Mouse (Mus musculus) embryonic facial prominence, embryonic 15.5 days (tissue): ENCODE measurements around the gene Bicd2. TPM values are rescaled to one million over a fixed set of nuclear protein-coding genes. Genes with fewer than 3 reads are reported as not detected.
A peak's percentile ranks its signal among the peaks of the same experiment; 100 is the strongest.

ENCODE experiments used
- ATAC-seq: fragments of 200-750 bp; cut with Nextera tagmentation; 2 replicates; pipeline ENCODE4 v1.8.0; 2017; ENCODE audit warnings: low read depth, moderate TSS enrichment; ENCODE audit not compliant: insufficient number of reproducible peaks, low FRiP score, low TSS enrichment
- H3K27ac ChIP-seq: fragments of 300-500 bp; sonication (generic); replicated peaks from 2 replicates; pipeline ENCODE4 v1.5.1; 2015; ENCODE audit warnings: mild to moderate bottlenecking, inconsistent platforms
- H3K27me3 ChIP-seq: fragments of 300-500 bp; sonication (generic); 2 replicates; pipeline ENCODE4 v1.6.1; 2015; ENCODE audit warnings: inconsistent platforms
- H3K36me3 ChIP-seq: fragments of 300-500 bp; sonication (generic); 2 replicates; pipeline ENCODE4 v1.6.1; 2015; ENCODE audit warnings: mild to moderate bottlenecking, inconsistent platforms
- H3K4me1 ChIP-seq: fragments of 300-500 bp; sonication (generic); 2 replicates; pipeline ENCODE4 v1.6.1; 2015; ENCODE audit warnings: inconsistent platforms
- H3K4me2 ChIP-seq: fragments of 300-500 bp; sonication (generic); replicated peaks from 2 replicates; pipeline ENCODE4 v1.6.1; 2015; ENCODE audit warnings: mild to moderate bottlenecking, inconsistent platforms
- H3K4me3 ChIP-seq: fragments of 300-500 bp; sonication (generic); replicated peaks from 2 replicates; pipeline ENCODE4 v1.5.1; 2015; ENCODE audit warnings: mild to moderate bottlenecking, inconsistent platforms
- H3K9ac ChIP-seq: fragments of 300-500 bp; sonication (generic); 2 replicates; pipeline ENCODE4 v1.6.1; 2015; ENCODE audit warnings: inconsistent platforms
- H3K9me3 ChIP-seq: fragments of 300-500 bp; sonication (generic); replicated peaks from 2 replicates; pipeline ENCODE4 v1.6.1; 2016; ENCODE audit warnings: inconsistent platforms
- WGBS: fragments of 180-500 bp; shearing (Covaris S2); methylation state at CpG from one replicate; pipeline ENCODE4 v1.1.7; 2015; 5-methylcytosine and 5-hydroxymethylcytosine counted together
- polyA plus RNA-seq: library from polyadenylated mRNA; unstranded; fragments of >200 nt; fragmentation: Nextera tagmentation; extraction: Ambion mirVana; gene quantifications from 2 replicates; pipeline ENCODE4 v1.2.1, GENCODE M21; 2015

Bicd2 gene
- 36.0 and 38.7 TPM in 2 replicates for polyA plus RNA-seq

GRCm38 (mm10) chr13:49341012-49341830 is at the start of gene Bicd2:
Gene Bicd2 (plus strand): TSS chr13:49341585.
- peak within 1 kb of the TSS; percentile 76 for H3K4me2 ChIP-seq
- H3K36me3 ChIP-seq = no peaks in the 10 kb centered on the region
- no peaks in the 10 kb centered on the region for H3K27me3 ChIP-seq
- H3K9me3 ChIP-seq = no peaks in the 10 kb centered on the region
- ATAC-seq = peak; percentile 99
- under 1% methylated on average over 74 of the region's 74 CpGs for WGBS
- peak within 1 kb of the TSS; percentile 86 for H3K27ac ChIP-seq
- peaks cover 42% of the 10 kb centered on the region for H3K4me1 ChIP-seq
- peak within 1 kb of the TSS; percentile 96 for H3K4me3 ChIP-seq
- H3K9ac ChIP-seq = peak within 1 kb of the TSS; percentile 97

- no peaks in the 10 kb centered on the region for H3K36me3 ChIP-seq
- no peak overlapping the region for H3K4me2 ChIP-seq
- no peak overlapping the region for H3K27ac ChIP-seq
- no peak overlapping the region for H3K4me3 ChIP-seq
- no peaks in the 10 kb centered on the region for H3K4me1 ChIP-seq
- no peaks in the 10 kb centered on the region; the same call in 1 of the 2 replicates for H3K9me3 ChIP-seq
- no peaks in the 10 kb centered on the region for H3K27me3 ChIP-seq
- 88% methylated on average over 6 of the region's 6 CpGs for WGBS
- ATAC-seq = no peak
- H3K9ac ChIP-seq = no peak overlapping the region
Measured at GRCm38 (mm10) chr13:49291949-49292348, 49.4 kb upstream of the Bicd2 start.

GRCm38 (mm10) chr13:49294108-49294507 is 47.3 kb upstream of the Bicd2 start:
- Histone ChIP-seq H3K9me3 (no peaks in the 10 kb centered on the region; the same call in 1 of the 2 replicates), H3K36me3 (no peaks in the 10 kb centered on the region), H3K27me3 (no peaks in the 10 kb centered on the region), H3K4me3 (no peak overlapping the region), H3K27ac (no peak overlapping the region), H3K9ac (no peak overlapping the region), H3K4me2 (no peak overlapping the region), H3K4me1 (no peaks in the 10 kb centered on the region)
- no peak for ATAC-seq
- 64% methylated on average over 9 of the region's 9 CpGs for WGBS

- Histone ChIP-seq H3K4me3 (no peak overlapping the region), H3K27ac (no peak overlapping the region), H3K27me3 (no peaks in the 10 kb centered on the region), H3K4me1 (no peaks in the 10 kb centered on the region), H3K36me3 (no peaks in the 10 kb centered on the region), H3K4me2 (no peak overlapping the region), H3K9ac (no peak overlapping the region), H3K9me3 (no peaks in the 10 kb centered on the region; the same call in 1 of the 2 replicates)
- ATAC-seq = 0 out of 2 replicates have a peak, but pooled peaks have one; percentile 54
- WGBS = 84% methylated on average over 7 of the region's 7 CpGs
Measured at GRCm38 (mm10) chr13:49296270-49296669, 45.1 kb upstream of the Bicd2 start.

- no peak for ATAC-seq
- Histone ChIP-seq H3K4me2 (no peak overlapping the region), H3K27ac (no peak overlapping the region), H3K9me3 (no peaks in the 10 kb centered on the region), H3K4me3 (no peak overlapping the region), H3K36me3 (no peaks in the 10 kb centered on the region), H3K27me3 (no peaks in the 10 kb centered on the region), H3K9ac (no peak overlapping the region), H3K4me1 (no peaks in the 10 kb centered on the region)
- WGBS = 74% methylated on average over 14 of the region's 14 CpGs
Measured at GRCm38 (mm10) chr13:49298514-49299381, 42.6 kb upstream of the Bicd2 start.

- Histone ChIP-seq H3K4me3 (no peak overlapping the region), H3K27me3 (no peaks in the 10 kb centered on the region), H3K9me3 (no peaks in the 10 kb centered on the region), H3K36me3 (no peaks in the 10 kb centered on the region), H3K27ac (no peak overlapping the region), H3K4me1 (no peaks in the 10 kb centered on the region), H3K4me2 (no peak overlapping the region), H3K9ac (no peak overlapping the region)
- WGBS = 71% methylated on average over 1 of the region's 1 CpGs
- ATAC-seq = no peak
Measured at GRCm38 (mm10) chr13:49300771-49301170, 40.6 kb upstream of the Bicd2 start.

GRCm38 (mm10) chr13:49306771-49307310 is 34.5 kb upstream of the Bicd2 start:
- Histone ChIP-seq H3K9me3 (no peaks in the 10 kb centered on the region), H3K27me3 (no peaks in the 10 kb centered on the region), H3K36me3 (no peaks in the 10 kb centered on the region), H3K27ac (peak overlapping the region; percentile 85), H3K4me2 (peak overlapping the region; percentile 31; the same call in 1 of the 2 replicates), H3K9ac (no peak overlapping the region), H3K4me1 (peaks cover 11% of the 10 kb centered on the region), H3K4me3 (no peak overlapping the region)
- WGBS = 46% methylated on average over 7 of the region's 7 CpGs
- no peak for ATAC-seq

- Histone ChIP-seq H3K4me2 (peak overlapping the region; percentile 31; the same call in 1 of the 2 replicates), H3K4me3 (0 out of 2 replicates have a peak overlapping the region, but pooled peaks have one; percentile 8), H3K36me3 (no peaks in the 10 kb centered on the region), H3K9ac (no peak overlapping the region), H3K27ac (peak overlapping the region; percentile 85), H3K27me3 (no peaks in the 10 kb centered on the region), H3K4me1 (peaks cover 11% of the 10 kb centered on the region), H3K9me3 (no peaks in the 10 kb centered on the region)
- 22% methylated on average over 10 of the region's 10 CpGs for WGBS
- peak; percentile 81 for ATAC-seq
Measured at GRCm38 (mm10) chr13:49307311-49307969, 33.9 kb upstream of the Bicd2 start.

- 88% methylated on average over 4 of the region's 4 CpGs for WGBS
- H3K9me3 ChIP-seq = no peaks in the 10 kb centered on the region
- no peak overlapping the region for H3K4me3 ChIP-seq
- peaks cover 11% of the 10 kb centered on the region for H3K4me1 ChIP-seq
- no peak overlapping the region for H3K9ac ChIP-seq
- H3K36me3 ChIP-seq = no peaks in the 10 kb centered on the region
- no peak for ATAC-seq
- no peaks in the 10 kb centered on the region for H3K27me3 ChIP-seq
- peak overlapping the region; percentile 85 for H3K27ac ChIP-seq
- H3K4me2 ChIP-seq = no peak overlapping the region
Measured at GRCm38 (mm10) chr13:49308206-49308605, 33.2 kb upstream of the Bicd2 start.

- H3K4me2 ChIP-seq = no peak overlapping the region
- H3K27ac ChIP-seq = peak overlapping the region; percentile 85; the same call in 1 of the 2 replicates
- H3K27me3 ChIP-seq = no peaks in the 10 kb centered on the region
- peaks cover 11% of the 10 kb centered on the region for H3K4me1 ChIP-seq
- no peaks in the 10 kb centered on the region for H3K9me3 ChIP-seq
- H3K36me3 ChIP-seq = no peaks in the 10 kb centered on the region
- H3K4me3 ChIP-seq = 0 out of 2 replicates have a peak overlapping the region, but pooled peaks have one; percentile 8
- 78% methylated on average over 16 of the region's 16 CpGs for WGBS
- ATAC-seq = no peak
- H3K9ac ChIP-seq = no peak overlapping the region
Measured at GRCm38 (mm10) chr13:49308861-49309403, 32.5 kb upstream of the Bicd2 start.
